Mouse (Mus musculus) MEL (cell line): ENCODE results near the gene Lcn10. TPM values are rescaled to one million over a fixed set of nuclear protein-coding genes. Genes with fewer than 3 reads are reported as not detected.

Source experiments
- DNase-seq: peaks from one replicate; pipeline ENCODE4 v3.0.0; 2011; ENCODE audit warnings: low read depth, low spot score
- H3K27ac ChIP-seq: 2 replicates; pipeline ENCODE4 v1.5.1; 2012; ENCODE audit warnings: low read depth, mild to moderate bottlenecking, control low read depth, low read length, moderate library complexity; ENCODE audit not compliant: control insufficient read depth
- H3K27me3 ChIP-seq, 2 experiments: fragments of 150-350 bp in 1 of 2; sonication (generic) in 1 of 2; 2 replicates each; pipeline ENCODE4 v1.6.1; 2012; ENCODE audit warnings: low read length in 2 of 2, mild to moderate bottlenecking in 2 of 2, improper control_type of control experiment in 1 of 2, moderate library complexity in 1 of 2; ENCODE audit not compliant: insufficient read depth in 2 of 2, control insufficient read depth in 1 of 2
- H3K36me3 ChIP-seq, 2 experiments: 2 replicates each; pipeline ENCODE4 v1.6.1; 2012 to 2014; ENCODE audit warnings: low read length in 2 of 2, improper control_type of control experiment in 1 of 2, inconsistent platforms in 1 of 2, mild to moderate bottlenecking in 1 of 2; ENCODE audit not compliant: insufficient read depth in 2 of 2, control insufficient read depth in 1 of 2
- H3K4me1 ChIP-seq, 2 experiments: fragments of 150-350 bp in 1 of 2; sonication (generic) in 1 of 2; 2 replicates each; pipeline ENCODE4 v1.6.1; 2012; ENCODE audit warnings: low read length in 2 of 2, improper control_type of control experiment in 1 of 2, mild to moderate bottlenecking in 1 of 2; ENCODE audit not compliant: insufficient read depth in 2 of 2, control insufficient read depth in 1 of 2
- H3K4me3 ChIP-seq, 2 experiments: fragments of 150-350 bp in 1 of 2; sonication (generic) in 1 of 2; 2 replicates each; pipeline ENCODE4 v1.5.1; 2012; ENCODE audit warnings: low read depth in 2 of 2, low read length in 2 of 2, mild to moderate bottlenecking in 2 of 2, moderate library complexity in 2 of 2, control low read depth in 1 of 2, improper control_type of control experiment in 1 of 2; ENCODE audit not compliant: control insufficient read depth in 1 of 2, insufficient read depth in 1 of 2
- H3K79me2 ChIP-seq: 2 replicates; pipeline ENCODE4 v1.6.1; 2012; ENCODE audit warnings: mild to moderate bottlenecking, low read length, moderate library complexity; ENCODE audit not compliant: control insufficient read depth, poor library complexity, insufficient read depth
- H3K9ac ChIP-seq: 2 replicates; pipeline ENCODE4 v1.6.1; 2012; ENCODE audit warnings: low read depth, mild to moderate bottlenecking, control low read depth, low read length, moderate library complexity; ENCODE audit not compliant: control insufficient read depth, poor library complexity, severe bottlenecking
- H3K9me3 ChIP-seq: fragments of 150-350 bp; sonication (generic); replicated peaks from 2 replicates; pipeline ENCODE4 v1.6.1; 2012; ENCODE audit warnings: mild to moderate bottlenecking, low read length, improper control_type of control experiment, moderate library complexity; ENCODE audit not compliant: insufficient read depth
- ELF1 ChIP-seq: IDR thresholded peaks from 2 replicates; pipeline ENCODE4 v1.6.1; 2014; ENCODE audit warnings: low read depth, mild to moderate bottlenecking, inconsistent platforms, low read length, improper control_type of control experiment, moderate library complexity
- EP300 ChIP-seq, 2 experiments: IDR thresholded peaks; 2 replicates each; pipeline ENCODE4 v1.6.1; 2011; ENCODE audit warnings: improper control_type of control experiment in 2 of 2, low read length in 2 of 2, low read depth in 1 of 2, mild to moderate bottlenecking in 1 of 2
- ETS1 ChIP-seq: IDR thresholded peaks from 2 replicates; pipeline ENCODE4 v1.6.1; 2012; ENCODE audit warnings: low read depth, mild to moderate bottlenecking, inconsistent platforms, low read length, improper control_type of control experiment, moderate library complexity
- JUND ChIP-seq: IDR thresholded peaks from 2 replicates; pipeline ENCODE4 v1.6.1; 2011; ENCODE audit warnings: low read depth, mild to moderate bottlenecking, improper control_type of control experiment, low read length
- MAX ChIP-seq: IDR thresholded peaks from 2 replicates; pipeline ENCODE4 v1.6.1; 2011; ENCODE audit warnings: low read length, improper control_type of control experiment
- MAZ ChIP-seq: IDR thresholded peaks from 2 replicates; pipeline ENCODE4 v1.6.1; 2012; ENCODE audit warnings: low read depth, mild to moderate bottlenecking, inconsistent platforms, low read length, improper control_type of control experiment
- MXI1 ChIP-seq: IDR thresholded peaks from 2 replicates; pipeline ENCODE4 v1.6.1; 2011; ENCODE audit warnings: mild to moderate bottlenecking, low read depth, low read length, improper control_type of control experiment
- MYC ChIP-seq: IDR thresholded peaks from 2 replicates; pipeline ENCODE4 v1.6.1; 2011; ENCODE audit warnings: low read depth, mild to moderate bottlenecking, low read length, improper control_type of control experiment, moderate library complexity
- POLR2A ChIP-seq, 2 experiments: IDR thresholded peaks; 2 replicates each; pipeline ENCODE4 v1.6.1; 2011 to 2012; ENCODE audit warnings: low read length in 2 of 2, mild to moderate bottlenecking in 2 of 2, control low read depth in 1 of 2, improper control_type of control experiment in 1 of 2, low read depth in 1 of 2, moderate library complexity in 1 of 2; ENCODE audit not compliant: control insufficient read depth in 1 of 2, insufficient read depth in 1 of 2, poor library complexity in 1 of 2
- POLR2AphosphoS2 ChIP-seq: IDR thresholded peaks from 2 replicates; pipeline ENCODE4 v1.6.1; 2011; ENCODE audit warnings: low read length, improper control_type of control experiment
- RAD21 ChIP-seq: IDR thresholded peaks from 2 replicates; pipeline ENCODE4 v1.6.1; 2011; ENCODE audit warnings: mild to moderate bottlenecking, low read depth, low read length, improper control_type of control experiment
- TAL1 ChIP-seq: IDR thresholded peaks from 2 replicates; pipeline ENCODE4 v1.6.1; 2012; ENCODE audit warnings: mild to moderate bottlenecking, inconsistent platforms, low read length, moderate library complexity, mixed read lengths
- TBP ChIP-seq: IDR thresholded peaks from 2 replicates; pipeline ENCODE4 v1.8.0; 2011; ENCODE audit warnings: low read depth, low read length, improper control_type of control experiment
- TCF12 ChIP-seq: IDR thresholded peaks from 2 replicates; pipeline ENCODE4 v1.6.1; 2014; ENCODE audit warnings: low read depth, mild to moderate bottlenecking, inconsistent platforms, low read length, improper control_type of control experiment, moderate library complexity
- USF1 ChIP-seq: IDR thresholded peaks from 2 replicates; pipeline ENCODE4 v1.6.1; 2014; ENCODE audit warnings: low read depth, mild to moderate bottlenecking, inconsistent platforms, low read length, improper control_type of control experiment, moderate library complexity
- ZC3H11A ChIP-seq: IDR thresholded peaks from 2 replicates; pipeline ENCODE4 v1.6.1; 2012; ENCODE audit warnings: low read depth, mild to moderate bottlenecking, inconsistent platforms, low read length, improper control_type of control experiment
- ZKSCAN1 ChIP-seq: IDR thresholded peaks from 2 replicates; pipeline ENCODE4 v1.6.1; 2012; ENCODE audit warnings: low read depth, mild to moderate bottlenecking, inconsistent platforms, low read length, improper control_type of control experiment, moderate library complexity
- ZNF384 ChIP-seq: IDR thresholded peaks from 2 replicates; pipeline ENCODE4 v1.6.1; 2012; ENCODE audit warnings: low read depth, mild to moderate bottlenecking, inconsistent platforms, low read length, improper control_type of control experiment
- polyA plus RNA-seq, 2 experiments: library from polyadenylated mRNA; stranded (reverse) in 1 of 2; unstranded in 1 of 2; fragments of >175 nt in 1 of 2; fragments of >200 nt in 1 of 2; gene quantifications; 2 replicates each; pipeline versions ENCODE4 v1.2.1 to v1.2.4; 2012; ENCODE audit warnings: low replicate concordance in 2 of 2, low read depth in 1 of 2; ENCODE audit not compliant: insufficient read length in 2 of 2, insufficient read depth in 1 of 2, missing spikeins in 1 of 2
- total RNA-seq: library from RNA; depleted of rRNA; stranded (reverse); fragments of 300-350 nt; gene quantifications from 2 replicates; pipeline ENCODE4 v1.2.3, GENCODE M21; 2012; rRNA removed

Lcn10 gene
- total and polyA plus RNA-seq, 3 experiments: not detected

DNA sequence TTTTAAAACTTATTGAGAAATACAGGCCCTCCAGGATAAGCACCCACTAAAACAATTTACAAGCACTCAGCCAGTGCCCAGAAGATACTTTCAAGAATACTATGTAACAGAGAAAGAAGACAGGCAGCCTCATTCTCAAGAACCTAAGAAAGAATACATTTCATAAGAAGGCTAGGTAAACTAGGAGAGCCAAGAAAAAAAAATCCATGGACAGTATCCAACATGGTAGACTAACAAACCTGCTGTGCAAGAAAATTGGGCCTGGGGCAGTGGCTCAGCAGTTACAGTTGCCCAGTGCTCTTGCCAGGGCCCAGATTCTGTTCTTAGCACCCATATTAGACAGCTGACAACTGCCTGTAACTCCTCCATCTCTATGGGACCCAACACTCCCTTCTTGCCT, 34.7 kb downstream of the Lcn10 start:
- Histone ChIP-seq H3K36me3 (no peaks in the 10 kb centered on the region), H3K27me3 (peaks cover 2 to 4% of the 10 kb centered on the region in 2 experiments; a peak in 2 of 4 replicates), H3K9ac (no peak overlapping the region), H3K4me3 (no peak overlapping the region), H3K79me2 (no peaks in the 10 kb centered on the region), H3K27ac (no peak overlapping the region), H3K4me1 (no peaks in the 10 kb centered on the region), H3K9me3 (no peaks in the 10 kb centered on the region)
- DNase-seq: no peak
- no peak for TF ChIP-seq ZNF384
- no peak for TF ChIP-seq POLR2AphosphoS2
- TF ChIP-seq MAX: no peak
- no peak for TF ChIP-seq ZC3H11A
- TF ChIP-seq ZKSCAN1: no peak
- TF ChIP-seq USF1: no peak
- no peak for TF ChIP-seq ELF1
- TF ChIP-seq TBP: no peak
- TF ChIP-seq MAZ: no peak
- no peak for TF ChIP-seq MYC
- no peak for TF ChIP-seq TCF12
- TF ChIP-seq ETS1: no peak
- no peak for TF ChIP-seq RAD21

DNA sequence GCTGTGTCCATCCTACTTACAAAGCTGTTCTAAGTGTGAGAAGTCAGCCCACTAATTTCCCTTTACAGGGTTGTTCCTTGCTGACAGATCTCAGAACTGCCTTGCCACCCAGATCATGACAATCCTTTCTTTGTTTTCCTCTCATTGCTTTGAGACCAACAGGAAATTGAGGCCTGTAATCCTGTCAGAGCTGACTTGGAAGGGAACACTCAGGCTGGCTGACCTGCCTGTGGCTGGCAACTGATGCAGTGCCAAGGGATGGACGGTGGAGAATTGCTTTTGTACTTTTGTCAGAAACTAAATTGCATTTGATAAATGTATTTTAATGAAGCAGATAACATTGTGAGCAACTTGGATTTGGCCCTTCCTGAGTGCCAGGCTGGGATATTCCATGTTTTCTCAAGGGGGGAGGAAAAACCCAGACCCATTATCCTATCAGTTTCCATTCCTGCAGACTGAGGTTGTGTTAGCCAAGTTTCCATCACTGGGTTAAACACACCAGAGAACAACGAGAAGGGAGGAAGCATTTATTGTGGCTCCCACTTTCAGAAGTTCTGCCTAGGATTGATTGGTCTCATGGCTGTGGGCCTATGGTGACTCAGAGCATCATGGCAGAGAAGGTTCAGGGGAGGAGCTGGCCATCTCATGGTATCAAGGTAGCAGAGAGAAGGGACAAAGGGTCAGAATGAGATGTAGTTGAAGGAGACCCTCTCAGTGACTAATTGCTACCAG, 50.8 kb downstream of the Lcn10 start:
- no peak for TF ChIP-seq TBP
- TF ChIP-seq TAL1: no peak
- TF ChIP-seq MAZ: no peak
- TF ChIP-seq JUND: no peak
- TF ChIP-seq ZC3H11A: no peak
- no peak for TF ChIP-seq USF1
- no peak for TF ChIP-seq RAD21
- no peak for TF ChIP-seq MXI1
- TF ChIP-seq EP300 (IDR thresholded peaks at IDR 0.05; ENCODE audit: low read depth in 1 of 2, low read length in 2 of 2): no peak
- no peak for TF ChIP-seq POLR2A (IDR thresholded peaks at IDR 0.05; ENCODE audit: control insufficient read depth in 1 of 2, insufficient read depth in 1 of 2, low read depth in 1 of 2, low read length in 2 of 2, poor library complexity in 1 of 2)
- Histone ChIP-seq H3K9me3 (no peaks in the 10 kb centered on the region), H3K4me3 (no peak overlapping the region), H3K27me3 (no peaks in the 10 kb centered on the region; a peak in 1 of 4 replicates), H3K4me1 (no peaks in the 10 kb centered on the region), H3K27ac (no peak overlapping the region), H3K9ac (no peak overlapping the region), H3K79me2 (no peaks in the 10 kb centered on the region), H3K36me3 (no peaks in the 10 kb centered on the region)
- no peak for DNase-seq

Other genes with a start within 250 kb of the Lcn10 start
- 0.23 and 0.27 TPM in 2 replicates for gene Clic3, start 225.9 kb upstream of the Lcn10 start, total RNA-seq
- under 1 TPM in 1 of 2 experiments, not detected in 1; 0.15 TPM for gene Clic3, start 225.9 kb upstream of the Lcn10 start, polyA plus RNA-seq
- gene Paxx, start 221.6 kb upstream of the Lcn10 start, total RNA-seq: 13.2 and 18.5 TPM in 2 replicates
- 10 to 100 TPM in 1 of 2 experiments, not detected in 1; 22.1 TPM for gene Paxx, start 221.6 kb upstream of the Lcn10 start, polyA plus RNA-seq
- gene Ptgds, start 212.7 kb upstream of the Lcn10 start, total RNA-seq: not detected in 2 replicates
- not detected for gene Ptgds, start 212.7 kb upstream of the Lcn10 start, polyA plus RNA-seq
- gene Lcn12, start 188.8 kb upstream of the Lcn10 start, total RNA-seq: not detected in 2 replicates
- gene Lcn12, start 188.8 kb upstream of the Lcn10 start, polyA plus RNA-seq: not detected
- gene Fbxw5, start 182.0 kb upstream of the Lcn10 start, total RNA-seq: 27.5 and 29.2 TPM in 2 replicates
- gene Fbxw5, start 182.0 kb upstream of the Lcn10 start, polyA plus RNA-seq: 10 to 100 TPM in 1 of 2 experiments, not detected in 1; 65.6 TPM
- 1.5 and 2.3 TPM in 2 replicates for gene C8g, start 181.0 kb upstream of the Lcn10 start, total RNA-seq
- 1 to 10 TPM in 1 of 2 experiments, not detected in 1; 5.1 TPM for gene C8g, start 181.0 kb upstream of the Lcn10 start, polyA plus RNA-seq
- 19.9 and 21.0 TPM in 2 replicates for gene Traf2, start 135.8 kb upstream of the Lcn10 start, total RNA-seq
- gene Traf2, start 135.8 kb upstream of the Lcn10 start, polyA plus RNA-seq: 10 to 100 TPM in 1 of 2 experiments, not detected in 1; 28.3 TPM
- gene Edf1, start 124.9 kb upstream of the Lcn10 start, total RNA-seq: 135 and 142 TPM in 2 replicates
- 100 to 1,000 TPM in 1 of 2 experiments, not detected in 1; 318 TPM for gene Edf1, start 124.9 kb upstream of the Lcn10 start, polyA plus RNA-seq
- gene Mamdc4, start 107.9 kb upstream of the Lcn10 start, total RNA-seq: 17.6 and 24.0 TPM in 2 replicates
- gene Mamdc4, start 107.9 kb upstream of the Lcn10 start, polyA plus RNA-seq: 10 to 100 TPM in 1 of 2 experiments, not detected in 1; 21.6 TPM
- gene Phpt1, start 107.5 kb upstream of the Lcn10 start, total RNA-seq: 34.7 and 47.0 TPM in 2 replicates
- 10 to 100 TPM in 1 of 2 experiments, not detected in 1; 73.7 TPM for gene Phpt1, start 107.5 kb upstream of the Lcn10 start, polyA plus RNA-seq
- gene Ajm1, start 101.0 kb upstream of the Lcn10 start, total RNA-seq: 0.04 and 0.07 TPM in 2 replicates
- under 1 TPM in 1 of 2 experiments, not detected in 1; 0.32 TPM for gene Ajm1, start 101.0 kb upstream of the Lcn10 start, polyA plus RNA-seq
- 66.1 and 76.9 TPM in 2 replicates for gene Rabl6, start 74.2 kb upstream of the Lcn10 start, total RNA-seq
- gene Rabl6, start 74.2 kb upstream of the Lcn10 start, polyA plus RNA-seq: 100 to 1,000 TPM in 1 of 2 experiments, 10 to 100 TPM in 1; 84.7 to 104 TPM
- gene Ccdc183, start 65.0 kb upstream of the Lcn10 start, total RNA-seq: 0.04 TPM in 1 of 2 replicates, not detected in the other
- under 1 TPM in 1 of 2 experiments, not detected in 1; 0.26 TPM for gene Ccdc183, start 65.0 kb upstream of the Lcn10 start, polyA plus RNA-seq
- 10.9 and 11.9 TPM in 2 replicates for gene Tmem141, start 60.7 kb upstream of the Lcn10 start, total RNA-seq
- 10 to 100 TPM in 1 of 2 experiments, not detected in 1; 25.3 TPM for gene Tmem141, start 60.7 kb upstream of the Lcn10 start, polyA plus RNA-seq
- not detected in 2 replicates for gene Fcna, start 54.7 kb upstream of the Lcn10 start, total RNA-seq
- gene Fcna, start 54.7 kb upstream of the Lcn10 start, polyA plus RNA-seq: under 1 TPM in 1 of 2 experiments, not detected in 1; 0.21 TPM
- gene Lcn8, start 29.6 kb upstream of the Lcn10 start, total RNA-seq: not detected in 2 replicates
- gene Lcn8, start 29.6 kb upstream of the Lcn10 start, polyA plus RNA-seq: not detected
- not detected in 2 replicates for gene Lcn5, start 24.8 kb upstream of the Lcn10 start, total RNA-seq
- gene Lcn5, start 24.8 kb upstream of the Lcn10 start, polyA plus RNA-seq: not detected
- gene Lcn6, start 5.9 kb upstream of the Lcn10 start, total RNA-seq: not detected in 2 replicates
- not detected for gene Lcn6, start 5.9 kb upstream of the Lcn10 start, polyA plus RNA-seq
- not detected in 2 replicates for gene Obp2a, start 17.3 kb downstream of the Lcn10 start, total RNA-seq
- gene Obp2a, start 17.3 kb downstream of the Lcn10 start, polyA plus RNA-seq: not detected
- not detected in 2 replicates for gene Bmyc, start 24.0 kb downstream of the Lcn10 start, total RNA-seq
- not detected for gene Bmyc, start 24.0 kb downstream of the Lcn10 start, polyA plus RNA-seq
- gene Obp2b, start 54.3 kb downstream of the Lcn10 start, total RNA-seq: not detected in 2 replicates
- not detected for gene Obp2b, start 54.3 kb downstream of the Lcn10 start, polyA plus RNA-seq
- not detected in 2 replicates for gene Lcn3, start 82.8 kb downstream of the Lcn10 start, total RNA-seq
- not detected for gene Lcn3, start 82.8 kb downstream of the Lcn10 start, polyA plus RNA-seq
- gene Lcn11, start 94.3 kb downstream of the Lcn10 start, total RNA-seq: not detected in 2 replicates
- not detected for gene Lcn11, start 94.3 kb downstream of the Lcn10 start, polyA plus RNA-seq
- gene Gm13539, start 99.5 kb downstream of the Lcn10 start, total RNA-seq: not detected in 2 replicates
- not detected for gene Gm13539, start 99.5 kb downstream of the Lcn10 start, polyA plus RNA-seq
- gene Glt6d1, start 133.1 kb downstream of the Lcn10 start, total RNA-seq: not detected in 2 replicates
- not detected for gene Glt6d1, start 133.1 kb downstream of the Lcn10 start, polyA plus RNA-seq
- not detected in 2 replicates for gene Lcn9, start 140.4 kb downstream of the Lcn10 start, total RNA-seq
- gene Lcn9, start 140.4 kb downstream of the Lcn10 start, polyA plus RNA-seq: not detected
- gene Sohlh1, start 164.5 kb downstream of the Lcn10 start, total RNA-seq: not detected in 2 replicates
- gene Sohlh1, start 164.5 kb downstream of the Lcn10 start, polyA plus RNA-seq: not detected
- not detected in 2 replicates for gene Kcnt1, start 181.0 kb downstream of the Lcn10 start, total RNA-seq
- not detected for gene Kcnt1, start 181.0 kb downstream of the Lcn10 start, polyA plus RNA-seq